Mouse (Mus musculus) kidney, adult 2 months (tissue): Measurements from ENCODE around the gene Snx33. TPM values are rescaled to one million over a fixed set of nuclear protein-coding genes. Genes with fewer than 3 reads are reported as not detected.

Experiments
- DNase-seq: peaks from one replicate; pipeline ENCODE4 v3.0.0; 2021
- H3K27ac ChIP-seq: fragments of 200-500 bp; 2 replicates; pipeline ENCODE4 v1.5.1; 2012; ENCODE audit warnings: low read depth, low read length, control low read depth, inconsistent platforms; ENCODE audit not compliant: insufficient read depth
- H3K27me3 ChIP-seq: fragments of 200-500 bp; replicated peaks from 2 replicates; pipeline ENCODE4 v1.6.1; 2012; ENCODE audit warnings: mild to moderate bottlenecking, moderate library complexity, low read length, inconsistent platforms; ENCODE audit not compliant: control insufficient read depth, insufficient read depth
- H3K36me3 ChIP-seq: fragments of 200-500 bp; 2 replicates; pipeline ENCODE4 v1.6.1; 2012; ENCODE audit warnings: mild to moderate bottlenecking, moderate library complexity, low read length, inconsistent platforms; ENCODE audit not compliant: control insufficient read depth, insufficient read depth
- H3K4me1 ChIP-seq: fragments of 200-500 bp; 2 replicates; pipeline ENCODE4 v1.6.1; 2011; ENCODE audit warnings: low read length; ENCODE audit not compliant: control insufficient read depth, insufficient read depth
- H3K4me3 ChIP-seq: fragments of 200-500 bp; 2 replicates; pipeline ENCODE4 v1.5.1; 2011; ENCODE audit warnings: mild to moderate bottlenecking, low read depth, low read length, control low read depth; ENCODE audit not compliant: insufficient read depth
- CTCF ChIP-seq: fragments of 200-500 bp; conservative IDR thresholded peaks from 2 replicates; pipeline ENCODE4 v1.5.1; 2011; ENCODE audit warnings: low read depth, mild to moderate bottlenecking, control low read depth, low read length, moderate library complexity, mixed read lengths; ENCODE audit not compliant: insufficient read depth, insufficient read length
- POLR2A ChIP-seq: fragments of 200-500 bp; IDR thresholded peaks from one replicate; pipeline ENCODE4 v1.6.1; 2011; ENCODE audit warnings: low read depth, low read length, control low read depth
- WGBS: fragments of 180-500 bp; shearing (Covaris S2); methylation state at CpG from one replicate; pipeline ENCODE4 v1.1.7; 2018; 5-methylcytosine and 5-hydroxymethylcytosine counted together
- polyA plus RNA-seq: library from polyadenylated mRNA; depleted of rRNA; stranded (reverse); fragments of >200 nt; gene quantifications from 2 replicates; pipeline ENCODE4 v1.2.3, GENCODE M21; 2012

Gene Snx33
- polyA plus RNA-seq, 1 experiment = 12.0 TPM

DNA sequence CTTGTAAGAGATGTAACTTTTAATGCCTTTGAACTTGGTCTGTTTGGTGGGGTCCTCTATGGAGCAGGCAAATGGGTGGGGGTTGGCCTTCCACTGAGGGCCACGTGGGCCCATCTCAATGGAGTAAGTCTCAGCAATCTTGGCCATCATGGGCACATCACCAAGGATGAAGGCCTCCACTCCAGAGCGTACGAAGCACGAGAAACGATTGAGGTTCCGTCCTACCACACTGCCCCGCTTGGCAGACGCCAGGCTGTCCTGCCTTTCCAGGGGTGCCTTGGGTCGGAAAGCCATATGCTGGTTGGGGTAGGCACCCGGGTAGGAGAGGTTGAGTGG is 2.2 kb downstream of the Snx33 start:
- peaks cover 10% of the 10 kb centered on the region; the same call in 1 of the 2 replicates for H3K4me1 ChIP-seq
- WGBS = 92% methylated on average over 10 of the region's 10 CpGs
- H3K36me3 ChIP-seq = no peaks in the 10 kb centered on the region; the same call in 1 of the 2 replicates
- peak overlapping the region; percentile 14; the same call in 1 of the 2 replicates for H3K27ac ChIP-seq
- no peak for TF ChIP-seq CTCF
- TF ChIP-seq POLR2A = no peak
- no peak for DNase-seq
- H3K27me3 ChIP-seq = no peaks in the 10 kb centered on the region
- H3K4me3 ChIP-seq = peak overlapping the region; percentile 62

DNA sequence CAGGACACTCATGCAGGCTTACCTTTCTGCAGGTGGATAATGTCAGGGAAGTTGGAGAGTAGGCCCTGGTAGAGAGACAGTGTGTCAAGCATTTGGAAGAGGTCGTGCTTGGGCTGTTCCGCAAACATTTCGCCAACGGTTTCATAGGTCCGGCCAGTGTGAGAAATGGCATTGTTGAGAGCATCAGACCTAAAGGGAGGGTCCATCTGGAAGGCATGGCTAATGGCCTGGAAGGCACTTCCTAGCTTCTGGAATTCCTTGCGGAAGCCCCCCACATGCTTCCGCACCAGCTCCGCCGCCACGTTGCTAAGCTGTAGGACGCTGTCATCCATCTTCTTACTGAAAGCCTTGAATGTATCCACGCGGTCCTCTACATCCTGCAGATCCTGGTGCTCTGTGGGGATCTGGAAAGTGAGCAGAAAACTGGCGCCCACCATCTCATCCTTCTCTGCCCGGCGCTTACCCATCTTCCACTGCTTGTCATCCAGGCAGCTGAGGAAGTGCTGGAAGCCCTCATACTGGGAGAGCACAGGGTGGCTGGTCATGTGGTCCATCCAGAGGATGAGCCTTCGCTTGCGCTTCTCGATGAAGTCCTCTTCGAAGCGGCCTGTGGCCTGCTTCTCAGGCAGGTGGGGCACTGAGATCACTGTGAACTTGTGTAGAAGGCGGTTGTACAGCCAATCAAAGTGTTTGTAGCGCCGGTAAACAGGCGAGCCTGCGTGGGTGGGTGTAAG is 2.7 kb downstream of the Snx33 start:
- Histone ChIP-seq H3K27me3 (no peaks in the 10 kb centered on the region), H3K27ac (peak overlapping the region; percentile 44), H3K4me1 (peaks cover 10% of the 10 kb centered on the region; the same call in 1 of the 2 replicates), H3K36me3 (no peaks in the 10 kb centered on the region; the same call in 1 of the 2 replicates), H3K4me3 (peak overlapping the region; percentile 62)
- DNase-seq = peak; percentile 31
- TF ChIP-seq CTCF = no peak
- TF ChIP-seq POLR2A = no peak
- WGBS = 74% methylated on average over 26 of the region's 26 CpGs

DNA sequence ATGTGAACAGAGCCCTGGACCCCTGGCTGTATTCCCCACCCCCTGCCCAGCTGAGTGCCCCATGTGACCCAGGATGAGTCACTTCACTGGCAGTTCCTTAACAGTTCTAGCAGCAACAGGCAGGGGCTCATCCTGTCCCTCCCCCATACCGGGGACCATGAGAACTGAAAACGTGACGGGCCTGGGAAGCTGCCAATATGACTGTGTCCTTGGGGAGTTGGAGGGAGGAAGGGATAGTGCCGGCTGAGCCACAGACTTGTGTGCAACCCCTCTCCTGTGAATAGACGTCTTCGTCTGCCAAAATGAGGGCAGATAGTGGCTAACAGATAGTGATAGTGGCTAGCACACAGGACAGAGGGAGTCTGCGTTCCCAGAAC is 3.5 kb downstream of the Snx33 start:
- Histone ChIP-seq H3K27ac (peak overlapping the region; percentile 55), H3K36me3 (no peaks in the 10 kb centered on the region; the same call in 1 of the 2 replicates), H3K4me1 (peaks cover 10% of the 10 kb centered on the region; the same call in 1 of the 2 replicates), H3K4me3 (peak overlapping the region; percentile 62), H3K27me3 (no peaks in the 10 kb centered on the region)
- peak; percentile 95 for DNase-seq
- WGBS = 14% methylated on average over 7 of the region's 7 CpGs
- TF ChIP-seq CTCF (no peak), POLR2A (no peak)

DNA sequence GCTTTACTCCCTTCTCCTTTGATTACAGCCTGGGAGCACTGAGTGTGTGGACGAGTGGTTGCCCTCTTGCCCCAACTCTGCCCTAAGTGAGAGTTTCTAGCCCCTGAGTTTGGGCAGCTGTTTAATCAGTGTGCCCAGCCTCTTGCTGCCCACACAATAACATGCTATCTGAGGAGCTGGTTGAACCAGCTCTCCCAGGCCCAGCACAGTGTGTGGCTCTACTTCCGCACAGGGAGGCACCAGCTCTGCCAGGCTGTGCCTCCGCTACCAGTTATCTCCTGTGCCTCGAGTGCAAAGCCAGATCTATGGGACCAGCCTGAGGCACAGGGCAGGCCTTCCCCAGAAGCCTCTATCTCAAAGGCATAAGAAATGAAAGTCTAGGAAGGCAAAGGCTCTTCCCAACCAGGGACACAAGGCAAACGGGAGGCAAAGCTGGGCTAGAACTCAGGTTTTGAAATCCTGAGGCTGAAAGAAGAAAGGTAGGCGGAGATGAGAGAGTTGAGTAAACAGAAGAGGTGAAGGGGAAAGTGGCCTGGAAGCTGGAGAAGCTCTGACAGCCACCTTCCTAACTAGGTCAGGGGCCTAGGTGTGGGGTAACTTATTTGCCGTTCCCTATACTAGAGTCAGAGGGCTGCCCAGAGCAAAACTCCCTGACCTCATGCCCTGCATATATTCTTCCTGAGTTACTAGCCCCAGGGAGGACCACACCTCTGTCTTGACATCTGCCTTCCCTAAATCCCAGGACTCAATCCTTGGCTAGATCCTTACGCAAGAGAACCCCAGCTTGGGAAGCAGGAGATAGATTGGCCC is 4.1 kb downstream of the Snx33 start:
- Histone ChIP-seq H3K4me3 (peak overlapping the region; percentile 62), H3K4me1 (peaks cover 10% of the 10 kb centered on the region; the same call in 1 of the 2 replicates), H3K27me3 (no peaks in the 10 kb centered on the region), H3K27ac (peak overlapping the region; percentile 55), H3K36me3 (no peaks in the 10 kb centered on the region; the same call in 1 of the 2 replicates)
- TF ChIP-seq CTCF (no peak), POLR2A (no peak)
- no peak for DNase-seq
- WGBS = 50% methylated on average over 8 of the region's 8 CpGs

DNA sequence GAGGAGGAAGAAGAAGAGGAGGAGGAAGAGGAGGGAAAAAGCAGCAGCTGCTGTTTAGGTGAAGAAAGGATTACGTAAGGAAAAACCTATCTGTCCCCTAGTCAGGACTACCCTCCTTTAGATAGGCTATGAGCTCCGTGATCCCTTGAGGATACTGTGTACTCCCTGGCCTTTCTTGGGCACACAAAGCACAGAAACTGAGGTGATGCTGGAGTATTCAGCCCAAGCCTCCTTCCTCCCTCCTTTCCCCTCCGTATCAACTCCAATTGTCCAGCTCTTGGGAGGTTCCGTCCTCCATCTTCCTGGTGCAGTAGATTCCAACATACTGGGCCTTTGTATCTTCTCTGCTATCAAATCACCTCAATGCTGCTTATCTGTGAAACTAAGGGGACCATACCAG is 5.4 kb downstream of the Snx33 start:
- Histone ChIP-seq H3K4me1 (peaks cover 7% of the 10 kb centered on the region; the same call in 1 of the 2 replicates), H3K27ac (no peak overlapping the region), H3K4me3 (no peak overlapping the region), H3K27me3 (no peaks in the 10 kb centered on the region), H3K36me3 (peaks cover 3% of the 10 kb centered on the region; the same call in 1 of the 2 replicates)
- no peak for DNase-seq
- no peak for TF ChIP-seq CTCF
- TF ChIP-seq POLR2A = no peak
- 84% methylated on average over 4 of the region's 4 CpGs for WGBS

DNA sequence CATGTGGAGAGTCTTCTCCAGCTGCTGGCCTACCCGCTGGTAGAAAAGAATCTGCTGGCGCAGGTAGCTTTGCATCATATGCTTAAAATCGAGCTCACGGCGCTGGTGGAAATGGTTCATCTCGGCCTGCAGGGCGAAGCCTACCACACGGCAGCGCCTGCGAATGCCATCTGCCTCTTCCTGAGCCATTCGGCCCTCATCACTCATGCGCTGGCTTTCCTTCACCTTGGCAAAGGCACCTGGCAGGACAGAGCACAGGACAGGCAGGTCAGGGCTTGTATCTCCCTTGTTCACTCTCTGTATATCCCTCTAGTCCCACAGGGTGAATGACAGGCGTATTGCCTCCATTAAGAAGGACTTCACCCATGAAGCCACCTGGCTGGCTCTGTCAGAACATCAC is 9.7 kb downstream of the Snx33 start:
- WGBS = 97% methylated on average over 13 of the region's 13 CpGs
- TF ChIP-seq CTCF = no peak
- H3K36me3 ChIP-seq = peaks cover 3% of the 10 kb centered on the region; the same call in 1 of the 2 replicates

DNA sequence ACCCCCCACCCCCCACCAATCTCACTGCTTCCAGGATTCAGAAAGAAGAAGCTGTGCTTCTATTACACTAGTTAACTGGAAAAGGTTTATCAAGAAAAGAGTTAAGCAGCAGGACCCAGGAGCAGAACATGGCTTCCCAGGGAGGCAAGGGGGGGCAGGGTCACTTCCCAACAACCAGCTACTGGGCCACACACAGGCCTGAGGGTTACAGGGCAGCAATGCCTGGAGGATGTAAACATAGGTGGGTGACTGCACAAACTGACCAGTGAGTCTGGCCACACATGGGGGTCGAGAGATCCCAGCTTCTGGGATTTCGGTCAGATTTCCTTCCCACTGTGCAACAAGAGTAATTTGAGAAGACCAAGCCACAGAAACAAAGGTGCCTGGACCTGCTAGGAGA is 11.0 kb downstream of the Snx33 start:
- Histone ChIP-seq H3K27ac (no peak overlapping the region), H3K4me3 (no peak overlapping the region), H3K4me1 (no peaks in the 10 kb centered on the region), H3K27me3 (no peaks in the 10 kb centered on the region), H3K36me3 (peaks cover 3% of the 10 kb centered on the region; the same call in 1 of the 2 replicates)
- DNase-seq = no peak
- TF ChIP-seq POLR2A (no peak), CTCF (no peak)
- WGBS = 84% methylated on average over 2 of the region's 2 CpGs

More for the DNA sequence above, 9.7 kb downstream of the Snx33 start:
- Histone ChIP-seq H3K27ac (no peak overlapping the region), H3K27me3 (no peaks in the 10 kb centered on the region), H3K4me3 (no peak overlapping the region), H3K4me1 (no peaks in the 10 kb centered on the region)
- no peak for DNase-seq
